Mouse (Mus musculus): ENCODE results near the gene Gm10972. TPM values are rescaled to one million over a fixed set of nuclear protein-coding genes. Genes with fewer than 3 reads are reported as not detected.
"Not testable (repeated sequence)": the region's sequence is repeated elsewhere in the genome, so short reads cannot be mapped to it uniquely, and the experiment has no call there.

Gene Gm10972
- polyA plus RNA-seq, 1 experiment from 2014 or later: not detected

- 83% methylated on average over 1 of the region's 1 CpGs for WGBS
- not testable (repeated sequence) for H3K4me3 ChIP-seq (replicated peaks; ENCODE audit: low read length); DNase-seq (ENCODE audit: low spot score); ATAC-seq (ENCODE audit: low FRiP score); H3K9ac ChIP-seq; H3K36me3 ChIP-seq (replicated peaks; ENCODE audit: control insufficient read depth, insufficient read depth); H3K4me1 ChIP-seq (replicated peaks; ENCODE audit: control insufficient read depth, insufficient read depth, low read length); H3K27ac ChIP-seq; H3K27me3 ChIP-seq (ENCODE audit: control insufficient read depth, insufficient read depth, low read length); H3K9me3 ChIP-seq (ENCODE audit: control insufficient read depth, low read length); H3K4me2 ChIP-seq (replicated peaks)
These were observed 11.1 kb downstream of the Gm10972 start for GRCm38 (mm10) chr3:94653967-94654366.

GRCm38 (mm10) chr3:94657852-94658739 is 15.2 kb downstream of the Gm10972 start:
- H3K4me1 ChIP-seq (replicated peaks; ENCODE audit: control insufficient read depth, insufficient read depth, low read length); H3K9me3 ChIP-seq (ENCODE audit: control insufficient read depth, low read length); ATAC-seq (ENCODE audit: low FRiP score); DNase-seq (ENCODE audit: low spot score); H3K9ac ChIP-seq; H3K27ac ChIP-seq; H3K36me3 ChIP-seq (replicated peaks; ENCODE audit: control insufficient read depth, insufficient read depth); H3K27me3 ChIP-seq (ENCODE audit: control insufficient read depth, insufficient read depth, low read length): not testable (repeated sequence)
- Histone ChIP-seq H3K4me2 (replicated peaks) (peak overlapping the region; percentile 55), H3K4me3 (replicated peaks; ENCODE audit: low read length) (peak overlapping the region; percentile 36)
- WGBS: 3% methylated on average over 22 of the region's 47 CpGs

GRCm38 (mm10) chr3:94658740-94659095 is 15.8 kb downstream of the Gm10972 start, which contains the start of gene Tuft1:
TSS of gene Tuft1 (minus strand) at chr3:94658872.
- Histone ChIP-seq H3K4me2 (replicated peaks) (peak within 1 kb of the TSS; percentile 55), H3K4me3 (replicated peaks; ENCODE audit: low read length) (peak within 1 kb of the TSS; percentile 36)
- WGBS: 0% methylated on average over 19 of the region's 33 CpGs
- DNase-seq (ENCODE audit: low spot score); H3K9me3 ChIP-seq (ENCODE audit: control insufficient read depth, low read length); H3K9ac ChIP-seq; H3K36me3 ChIP-seq (replicated peaks; ENCODE audit: control insufficient read depth, insufficient read depth); H3K4me1 ChIP-seq (replicated peaks; ENCODE audit: control insufficient read depth, insufficient read depth, low read length); H3K27me3 ChIP-seq (ENCODE audit: control insufficient read depth, insufficient read depth, low read length); H3K27ac ChIP-seq: not testable (repeated sequence)
- ATAC-seq (ENCODE audit: low FRiP score): peak; percentile 92

GRCm38 (mm10) chr3:94659142-94659748 is 16.3 kb downstream of the Gm10972 start:
- Histone ChIP-seq H3K4me2 (replicated peaks) (peak overlapping the region; percentile 41), H3K4me3 (replicated peaks; ENCODE audit: low read length) (peak overlapping the region; percentile 19)
- H3K36me3 ChIP-seq (replicated peaks; ENCODE audit: control insufficient read depth, insufficient read depth); H3K27ac ChIP-seq; H3K27me3 ChIP-seq (ENCODE audit: control insufficient read depth, insufficient read depth, low read length); DNase-seq (ENCODE audit: low spot score); H3K4me1 ChIP-seq (replicated peaks; ENCODE audit: control insufficient read depth, insufficient read depth, low read length); H3K9ac ChIP-seq; H3K9me3 ChIP-seq (ENCODE audit: control insufficient read depth, low read length): not testable (repeated sequence)
- WGBS: 38% methylated on average over 7 of the region's 10 CpGs
- peak; percentile 51 for ATAC-seq (ENCODE audit: low FRiP score)

GRCm38 (mm10) chr3:94660841-94661240 is 17.9 kb downstream of the Gm10972 start:
- not testable (repeated sequence) for H3K27me3 ChIP-seq (ENCODE audit: control insufficient read depth, insufficient read depth, low read length); ATAC-seq (ENCODE audit: low FRiP score); H3K4me1 ChIP-seq (replicated peaks; ENCODE audit: control insufficient read depth, insufficient read depth, low read length); DNase-seq (ENCODE audit: low spot score); H3K9me3 ChIP-seq (ENCODE audit: control insufficient read depth, low read length); H3K9ac ChIP-seq; H3K27ac ChIP-seq; H3K36me3 ChIP-seq (replicated peaks; ENCODE audit: control insufficient read depth, insufficient read depth); H3K4me2 ChIP-seq (replicated peaks); H3K4me3 ChIP-seq (replicated peaks; ENCODE audit: low read length)
- 90% methylated on average over 2 of the region's 2 CpGs for WGBS

- not testable (repeated sequence) for H3K27me3 ChIP-seq (ENCODE audit: control insufficient read depth, insufficient read depth, low read length); DNase-seq (ENCODE audit: low spot score); ATAC-seq (ENCODE audit: low FRiP score); H3K4me3 ChIP-seq (replicated peaks; ENCODE audit: low read length); H3K36me3 ChIP-seq (replicated peaks; ENCODE audit: control insufficient read depth, insufficient read depth); H3K4me1 ChIP-seq (replicated peaks; ENCODE audit: control insufficient read depth, insufficient read depth, low read length); H3K9me3 ChIP-seq (ENCODE audit: control insufficient read depth, low read length); H3K27ac ChIP-seq; H3K4me2 ChIP-seq (replicated peaks); H3K9ac ChIP-seq
- 95% methylated on average over 3 of the region's 5 CpGs for WGBS
These were observed 22.3 kb downstream of the Gm10972 start for GRCm38 (mm10) chr3:94665060-94665802.

- H3K4me3 ChIP-seq (replicated peaks; ENCODE audit: low read length); ATAC-seq (ENCODE audit: low FRiP score); H3K36me3 ChIP-seq (replicated peaks; ENCODE audit: control insufficient read depth, insufficient read depth); H3K9ac ChIP-seq; H3K4me2 ChIP-seq (replicated peaks); H3K4me1 ChIP-seq (replicated peaks; ENCODE audit: control insufficient read depth, insufficient read depth, low read length); H3K27ac ChIP-seq; H3K9me3 ChIP-seq (ENCODE audit: control insufficient read depth, low read length); H3K27me3 ChIP-seq (ENCODE audit: control insufficient read depth, insufficient read depth, low read length); DNase-seq (ENCODE audit: low spot score): not testable (repeated sequence)
- whole genome bisulfite sequencing: 52% methylated on average over 7 of the region's 7 CpGs
These were observed 23.0 kb downstream of the Gm10972 start for GRCm38 (mm10) chr3:94665896-94666295.

- H3K27me3 ChIP-seq (ENCODE audit: control insufficient read depth, insufficient read depth, low read length); ATAC-seq (ENCODE audit: low FRiP score); H3K9ac ChIP-seq; DNase-seq (ENCODE audit: low spot score); H3K27ac ChIP-seq; H3K4me1 ChIP-seq (replicated peaks; ENCODE audit: control insufficient read depth, insufficient read depth, low read length); H3K9me3 ChIP-seq (ENCODE audit: control insufficient read depth, low read length); H3K36me3 ChIP-seq (replicated peaks; ENCODE audit: control insufficient read depth, insufficient read depth); H3K4me2 ChIP-seq (replicated peaks); H3K4me3 ChIP-seq (replicated peaks; ENCODE audit: low read length): not testable (repeated sequence)
- 93% methylated on average over 9 of the region's 9 CpGs for WGBS
These were observed 32.2 kb downstream of the Gm10972 start for GRCm38 (mm10) chr3:94675101-94675500.

GRCm38 (mm10) chr3:94679351-94679841 is 36.5 kb downstream of the Gm10972 start:
- Histone ChIP-seq H3K4me3 (replicated peaks; ENCODE audit: low read length) (no peak overlapping the region), H3K9me3 (ENCODE audit: control insufficient read depth, low read length) (no peaks in the 10 kb centered on the region), H3K9ac (no peak overlapping the region), H3K27ac (no peak overlapping the region), H3K4me2 (replicated peaks) (no peak overlapping the region), H3K36me3 (replicated peaks; ENCODE audit: control insufficient read depth, insufficient read depth) (no peaks in the 10 kb centered on the region), H3K4me1 (replicated peaks; ENCODE audit: control insufficient read depth, insufficient read depth, low read length) (no peaks in the 10 kb centered on the region), H3K27me3 (ENCODE audit: control insufficient read depth, insufficient read depth, low read length) (no peaks in the 10 kb centered on the region)
- no peak for ATAC-seq (ENCODE audit: low FRiP score)
- 78% methylated on average over 8 of the region's 8 CpGs for WGBS
- DNase-seq (ENCODE audit: low spot score): no peak
